Mouse (Mus musculus): ENCODE results near the gene Nlgn3. TPM values are rescaled to one million over a fixed set of nuclear protein-coding genes. Genes with fewer than 3 reads are reported as not detected.
"Not testable (repeated sequence)": the region's sequence is repeated elsewhere in the genome, so short reads cannot be mapped to it uniquely, and the experiment has no call there.

The Nlgn3 gene
- polyA plus RNA-seq, 1 experiment from 2014 or later: 14.8 TPM

DNA sequence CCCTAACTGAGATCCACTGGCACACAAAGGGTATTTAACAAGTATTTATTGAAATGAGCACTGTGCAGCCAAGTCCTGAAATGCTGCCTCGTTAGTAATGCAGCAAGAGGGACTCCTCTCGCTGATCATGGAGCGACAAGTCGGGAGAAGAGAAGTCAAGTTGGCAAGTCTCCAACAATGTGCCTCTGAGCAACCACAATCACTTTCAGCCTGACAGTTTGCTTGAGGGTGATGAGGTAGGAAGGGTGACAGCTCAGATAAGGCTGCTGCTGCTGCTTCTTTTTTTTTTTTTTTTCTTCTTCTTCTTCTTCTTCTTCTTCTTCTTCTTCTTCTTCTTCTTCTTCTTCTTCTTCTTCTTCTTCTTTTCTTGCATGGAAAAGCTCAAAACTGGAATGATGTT is 52.2 kb downstream of the Nlgn3 start:
- Histone ChIP-seq H3K27ac (no peak overlapping the region), H3K27me3 (ENCODE audit: insufficient read depth, poor library complexity, severe bottlenecking) (peaks cover 3% of the 10 kb centered on the region; the same call in 1 of the 2 replicates), H3K4me1 (replicated peaks) (no peaks in the 10 kb centered on the region), H3K9me3 (no peaks in the 10 kb centered on the region), H3K4me3 (no peak overlapping the region), H3K36me3 (no peaks in the 10 kb centered on the region)
- WGBS: 82% methylated on average over 4 of the region's 4 CpGs
- no peak for DNase-seq (ENCODE audit: low spot score)

DNA sequence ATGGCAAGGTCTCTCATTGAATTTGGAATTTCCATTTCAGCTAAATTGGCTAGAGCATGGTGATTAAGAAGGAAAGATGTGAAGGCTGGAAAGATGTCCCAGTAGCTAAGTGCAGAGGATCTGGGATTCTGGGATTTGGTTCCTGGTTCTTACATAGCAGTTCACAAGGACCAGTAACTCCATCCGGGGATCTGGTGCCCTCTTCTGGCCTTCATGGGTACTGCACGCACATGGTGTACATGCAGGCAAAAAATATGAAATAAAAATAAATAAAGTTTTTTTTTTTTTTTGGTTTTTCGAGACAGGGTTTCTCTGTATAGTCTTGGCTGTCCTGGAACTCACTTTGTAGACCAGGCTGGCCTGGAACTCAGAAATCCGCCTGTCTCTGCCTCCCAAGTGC is 59.9 kb downstream of the Nlgn3 start:
- H3K27ac ChIP-seq; H3K36me3 ChIP-seq; H3K27me3 ChIP-seq (ENCODE audit: insufficient read depth, poor library complexity, severe bottlenecking); H3K4me1 ChIP-seq (replicated peaks); H3K9me3 ChIP-seq; DNase-seq (ENCODE audit: low spot score); H3K4me3 ChIP-seq: not testable (repeated sequence)
- WGBS: 70% methylated on average over 4 of the region's 4 CpGs

DNA sequence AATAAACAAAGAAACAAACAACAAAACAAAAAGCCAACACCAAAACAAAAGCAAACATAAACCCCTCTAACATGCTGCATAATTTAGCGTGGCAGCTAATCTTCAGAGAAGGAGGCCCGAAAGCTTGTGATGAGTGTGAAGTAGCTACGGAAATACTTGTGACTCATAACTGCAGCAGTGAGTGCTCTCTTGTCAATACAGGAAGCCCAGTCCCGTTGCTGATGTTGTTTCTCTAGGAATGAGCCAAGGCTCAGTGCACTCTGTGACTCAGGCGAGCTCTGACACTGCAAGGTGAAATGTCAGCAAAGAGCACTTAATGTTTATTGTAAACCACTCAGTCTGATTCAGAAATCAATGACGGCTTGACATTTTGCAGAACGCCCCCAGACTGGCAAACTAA is 70.0 kb downstream of the Nlgn3 start:
- H3K36me3 ChIP-seq: no peaks in the 10 kb centered on the region
- H3K4me1 ChIP-seq (replicated peaks): no peaks in the 10 kb centered on the region
- H3K27ac ChIP-seq: no peak overlapping the region
- no peak overlapping the region for H3K4me3 ChIP-seq
- peaks cover 18% of the 10 kb centered on the region for H3K27me3 ChIP-seq (ENCODE audit: insufficient read depth, poor library complexity, severe bottlenecking)
- no peaks in the 10 kb centered on the region for H3K9me3 ChIP-seq
- WGBS: 76% methylated on average over 7 of the region's 7 CpGs
- DNase-seq (ENCODE audit: low spot score): no peak

DNA sequence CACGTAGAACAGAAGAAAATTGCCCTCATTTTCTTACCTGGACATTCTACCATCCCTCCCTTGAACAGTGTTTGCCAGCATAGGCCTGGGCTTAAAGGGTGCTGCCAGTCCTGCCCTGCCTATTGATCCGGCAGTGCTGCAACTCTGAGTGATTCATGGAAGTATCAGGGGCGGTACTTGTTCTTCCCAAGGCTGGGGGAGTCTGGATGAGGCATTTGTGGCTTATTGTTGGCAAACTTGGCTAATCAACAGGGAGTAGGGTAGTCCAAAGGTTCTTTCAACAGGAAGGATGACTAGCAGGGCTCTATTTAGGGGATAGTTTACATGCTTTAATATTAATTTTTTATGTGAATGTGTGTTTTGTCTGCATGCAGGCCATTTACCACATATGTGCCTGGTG is 71.6 kb downstream of the Nlgn3 start:
- Histone ChIP-seq H3K27me3 (ENCODE audit: insufficient read depth, poor library complexity, severe bottlenecking) (peaks cover 19% of the 10 kb centered on the region), H3K4me1 (replicated peaks) (no peaks in the 10 kb centered on the region), H3K27ac (no peak overlapping the region), H3K36me3 (no peaks in the 10 kb centered on the region), H3K4me3 (no peak overlapping the region), H3K9me3 (no peaks in the 10 kb centered on the region)
- DNase-seq (ENCODE audit: low spot score): no peak
- WGBS: 76% methylated on average over 3 of the region's 3 CpGs

DNA sequence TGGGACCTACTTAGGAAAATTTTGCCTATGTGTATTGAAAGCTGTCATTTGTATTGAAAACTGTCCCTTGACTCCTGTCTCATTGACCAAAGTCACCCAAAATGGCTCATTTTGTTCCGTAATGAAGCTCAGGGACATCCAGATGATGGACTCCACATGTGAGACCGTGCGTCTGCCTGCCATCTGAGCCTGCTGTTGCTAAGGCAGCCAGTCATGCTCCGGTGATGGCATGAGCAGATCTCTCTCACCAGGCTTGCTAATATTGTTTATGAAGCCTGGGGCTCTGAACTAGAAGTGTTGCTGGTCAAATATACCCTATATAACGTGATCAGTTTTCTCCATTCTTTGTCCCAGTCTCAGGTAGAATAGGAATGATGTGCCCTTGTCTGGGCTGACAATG is 74.0 kb downstream of the Nlgn3 start:
- H3K27ac ChIP-seq: no peak overlapping the region
- no peaks in the 10 kb centered on the region for H3K4me1 ChIP-seq (replicated peaks)
- H3K4me3 ChIP-seq: no peak overlapping the region
- no peak for DNase-seq (ENCODE audit: low spot score)
- WGBS: 67% methylated on average over 5 of the region's 5 CpGs
- no peaks in the 10 kb centered on the region for H3K36me3 ChIP-seq
- no peaks in the 10 kb centered on the region for H3K9me3 ChIP-seq
- H3K27me3 ChIP-seq (ENCODE audit: insufficient read depth, poor library complexity, severe bottlenecking): peaks cover 39% of the 10 kb centered on the region

Other genes starting within 250 kb of the Nlgn3 start
- 0.04 TPM in 1 of 2 replicates, not detected in the other for gene Tex11, start 239.5 kb upstream of the Nlgn3 start, polyA plus RNA-seq (2016; fragmentation: Nextera tagmentation; extraction: Ambion mirVana)
- gene Slc7a3, start 213.1 kb upstream of the Nlgn3 start, polyA plus RNA-seq (2016; fragmentation: Nextera tagmentation; extraction: Ambion mirVana): 0.50 and 1.5 TPM in 2 replicates
- gene Snx12, start 76.6 kb upstream of the Nlgn3 start, polyA plus RNA-seq (2016; fragmentation: Nextera tagmentation; extraction: Ambion mirVana): 64.3 and 69.3 TPM in 2 replicates
- gene Foxo4, start 44.6 kb upstream of the Nlgn3 start, polyA plus RNA-seq (2016; fragmentation: Nextera tagmentation; extraction: Ambion mirVana): 1.3 and 2.3 TPM in 2 replicates
- not detected in 2 replicates for gene Gm614, start 35.2 kb upstream of the Nlgn3 start, polyA plus RNA-seq (2016; fragmentation: Nextera tagmentation; extraction: Ambion mirVana)
- gene Il2rg, start 30.9 kb upstream of the Nlgn3 start, polyA plus RNA-seq (2016; fragmentation: Nextera tagmentation; extraction: Ambion mirVana): 4.8 and 5.0 TPM in 2 replicates
- not detected in 2 replicates for gene Gm20489, start 30.1 kb upstream of the Nlgn3 start, polyA plus RNA-seq (2016; fragmentation: Nextera tagmentation; extraction: Ambion mirVana)
- 34.7 and 38.6 TPM in 2 replicates for gene Med12, start 25.1 kb upstream of the Nlgn3 start, polyA plus RNA-seq (2016; fragmentation: Nextera tagmentation; extraction: Ambion mirVana)
- gene Gjb1, start 77.2 kb downstream of the Nlgn3 start, polyA plus RNA-seq (2016; fragmentation: Nextera tagmentation; extraction: Ambion mirVana): 0.46 TPM in 1 of 2 replicates, not detected in the other
- gene Zmym3, start 121.7 kb downstream of the Nlgn3 start, polyA plus RNA-seq (2016; fragmentation: Nextera tagmentation; extraction: Ambion mirVana): 21.4 and 22.0 TPM in 2 replicates
- gene Nono, start 130.2 kb downstream of the Nlgn3 start, polyA plus RNA-seq (2016; fragmentation: Nextera tagmentation; extraction: Ambion mirVana): 554 and 625 TPM in 2 replicates
- gene Itgb1bp2, start 149.9 kb downstream of the Nlgn3 start, polyA plus RNA-seq (2016; fragmentation: Nextera tagmentation; extraction: Ambion mirVana): 1.7 and 2.1 TPM in 2 replicates
- gene Taf1, start 233.6 kb downstream of the Nlgn3 start, polyA plus RNA-seq (2016; fragmentation: Nextera tagmentation; extraction: Ambion mirVana): 16.2 and 19.8 TPM in 2 replicates